Mouse (Mus musculus): Measurements from ENCODE around the gene Edf1. TPM values are rescaled to one million over a fixed set of nuclear protein-coding genes. Genes with fewer than 3 reads are reported as not detected.

Edf1 gene
- 263 and 268 TPM in 2 replicates for polyA plus RNA-seq (2015; fragmentation: Nextera tagmentation; extraction: Ambion mirVana)

GRCm38 (mm10) chr2:25557221-25557963, at the start of gene Edf1:
Gene Edf1, plus strand, starts transcription at chr2:25557847.
- Histone ChIP-seq H3K9ac (replicated peaks) (peak within 1 kb of the TSS; percentile 98), H3K36me3 (replicated peaks; ENCODE audit: insufficient read depth, low read length) (peaks cover 29% of the 10 kb centered on the region), H3K4me2 (ENCODE audit: low read depth, low read length) (peak within 1 kb of the TSS; percentile 99), H3K9me3 (ENCODE audit: low read length) (no peaks in the 10 kb centered on the region), H3K4me1 (ENCODE audit: insufficient read depth) (peaks cover 19% of the 10 kb centered on the region), H3K27ac (ENCODE audit: low read depth) (peak within 1 kb of the TSS; percentile 98), H3K4me3 (ENCODE audit: low read depth, low read length) (peak within 1 kb of the TSS; percentile 96), H3K27me3 (ENCODE audit: insufficient read depth, low read length) (no peaks in the 10 kb centered on the region)
- TF ChIP-seq CTCF (IDR thresholded peaks at IDR 0.05; ENCODE audit: low read depth), result no peak
- no peak for TF ChIP-seq EP300 (IDR thresholded peaks at IDR 0.05; ENCODE audit: low read depth)
- ATAC-seq (peak; percentile 99), DNase-seq (peak; percentile 95)
- WGBS (ENCODE audit: insufficient replicate concordance), result under 1% methylated on average over 55 of the region's 61 CpGs

DNA sequence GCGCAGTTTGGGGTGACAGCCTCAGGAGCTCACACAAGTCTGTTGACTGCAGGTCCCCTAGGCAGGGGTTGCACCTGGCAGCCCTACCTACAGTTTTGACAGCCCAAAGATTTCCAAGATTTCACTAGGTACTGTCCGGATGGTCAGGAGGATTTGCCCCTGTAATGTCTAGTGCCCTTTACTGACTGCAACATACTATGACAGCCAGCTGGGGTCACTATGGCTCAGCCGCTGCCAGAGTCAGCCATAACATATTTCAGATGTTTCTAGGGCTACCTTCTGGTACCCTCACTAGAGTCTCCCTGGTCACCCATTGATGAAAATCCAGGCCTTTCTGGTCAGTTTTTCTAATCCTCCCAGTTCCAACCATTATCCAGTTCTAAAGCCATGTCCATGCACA, 47.7 kb upstream of the Edf1 start:
- no peaks in the 10 kb centered on the region for H3K9me3 ChIP-seq (ENCODE audit: low read length)
- TF ChIP-seq CTCF (IDR thresholded peaks at IDR 0.05; ENCODE audit: low read depth), result peak; percentile 54
- no peak for TF ChIP-seq EP300 (IDR thresholded peaks at IDR 0.05; ENCODE audit: low read depth)
- DNase-seq, result no peak
- no peak overlapping the region for H3K4me3 ChIP-seq (ENCODE audit: low read depth, low read length)
- no peak overlapping the region for H3K4me2 ChIP-seq (ENCODE audit: low read depth, low read length)
- H3K36me3 ChIP-seq (replicated peaks; ENCODE audit: insufficient read depth, low read length), result peaks cover 5% of the 10 kb centered on the region; the same call in 1 of the 2 replicates
- ATAC-seq, result no peak
- no peak overlapping the region for H3K27ac ChIP-seq (ENCODE audit: low read depth)
- no peak overlapping the region for H3K9ac ChIP-seq (replicated peaks)
- H3K27me3 ChIP-seq (ENCODE audit: insufficient read depth, low read length), result no peaks in the 10 kb centered on the region
- no peaks in the 10 kb centered on the region for H3K4me1 ChIP-seq (ENCODE audit: insufficient read depth)
- WGBS (ENCODE audit: insufficient replicate concordance), result 65% methylated on average over 3 of the region's 3 CpGs

DNA sequence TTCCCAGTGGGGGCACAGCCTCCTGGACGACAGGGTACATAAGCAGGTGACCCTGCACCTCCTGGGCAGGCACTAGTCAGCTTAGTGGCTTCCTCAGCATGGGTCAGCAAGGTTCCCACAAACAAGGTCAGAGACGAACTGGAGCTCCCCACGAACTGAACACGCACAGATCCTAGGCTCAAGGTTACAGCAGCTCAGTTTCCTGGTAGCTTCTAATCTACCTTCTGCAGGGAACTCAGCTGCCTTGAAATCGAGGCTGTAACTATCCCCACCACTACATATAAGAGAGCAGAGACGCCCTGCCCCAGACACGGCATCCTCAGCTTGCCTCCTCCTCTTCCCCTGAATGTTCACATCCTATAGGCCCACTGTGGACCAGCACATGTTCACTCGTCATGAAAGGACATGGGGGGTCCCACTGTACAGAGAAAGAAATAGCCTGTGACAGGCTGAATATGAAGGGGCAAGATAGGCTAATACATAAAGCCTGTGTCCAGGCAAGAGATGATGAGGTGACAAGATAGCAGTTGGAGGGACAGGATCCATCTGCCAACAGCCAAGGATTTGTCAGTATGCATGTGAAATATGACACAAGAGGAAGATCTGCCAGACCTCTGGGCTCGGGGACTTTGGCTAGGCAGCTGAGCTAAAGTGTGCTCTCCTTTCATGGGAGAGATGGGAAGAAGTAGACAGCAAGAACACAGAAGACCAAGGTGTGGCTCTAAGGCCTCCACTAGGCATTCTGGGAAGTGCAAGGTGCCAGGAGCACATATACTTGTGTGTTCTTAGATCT, 30.9 kb upstream of the Edf1 start:
- peaks cover 79% of the 10 kb centered on the region for H3K36me3 ChIP-seq (replicated peaks; ENCODE audit: insufficient read depth, low read length)
- no peaks in the 10 kb centered on the region for H3K27me3 ChIP-seq (ENCODE audit: insufficient read depth, low read length)
- 78% methylated on average over 9 of the region's 9 CpGs for WGBS (ENCODE audit: insufficient replicate concordance)
- ATAC-seq (no peak), DNase-seq (no peak)
- H3K9ac ChIP-seq (replicated peaks), result no peak overlapping the region
- TF ChIP-seq EP300 (IDR thresholded peaks at IDR 0.05; ENCODE audit: low read depth) (no peak), CTCF (IDR thresholded peaks at IDR 0.05; ENCODE audit: low read depth) (no peak)
- no peak overlapping the region for H3K4me2 ChIP-seq (ENCODE audit: low read depth, low read length)
- no peaks in the 10 kb centered on the region for H3K9me3 ChIP-seq (ENCODE audit: low read length)
- no peak overlapping the region for H3K4me3 ChIP-seq (ENCODE audit: low read depth, low read length)
- H3K27ac ChIP-seq (ENCODE audit: low read depth), result no peak overlapping the region
- no peaks in the 10 kb centered on the region for H3K4me1 ChIP-seq (ENCODE audit: insufficient read depth)

DNA sequence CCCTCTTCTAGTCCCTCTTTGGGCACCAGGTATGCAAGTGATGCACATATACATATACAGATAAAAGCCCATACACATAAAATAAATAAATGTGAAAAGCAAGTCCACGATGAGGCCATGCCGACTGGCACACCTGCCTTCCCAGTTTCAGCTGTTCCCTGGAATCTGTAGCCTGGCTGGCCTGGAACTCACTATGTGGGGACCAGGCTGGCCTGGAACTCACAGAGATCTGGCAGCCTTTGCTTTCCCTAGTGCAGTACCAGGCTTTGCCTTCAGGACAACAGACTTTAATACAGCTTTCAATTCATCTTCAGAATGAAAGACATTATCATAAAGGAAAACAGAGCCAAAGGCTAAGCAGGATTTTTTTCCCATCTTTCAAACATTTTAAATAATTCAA, 23.9 kb upstream of the Edf1 start:
- peaks cover 69% of the 10 kb centered on the region for H3K36me3 ChIP-seq (replicated peaks; ENCODE audit: insufficient read depth, low read length)

GRCm38 (mm10) chr2:25534178-25534865, 23.3 kb upstream of the Edf1 start:
- H3K4me1 ChIP-seq (ENCODE audit: insufficient read depth), result no peaks in the 10 kb centered on the region
- H3K36me3 ChIP-seq (replicated peaks; ENCODE audit: insufficient read depth, low read length), result peaks cover 65% of the 10 kb centered on the region
- no peak overlapping the region for H3K27ac ChIP-seq (ENCODE audit: low read depth)
- H3K27me3 ChIP-seq (ENCODE audit: insufficient read depth, low read length), result no peaks in the 10 kb centered on the region
- DNase-seq, result no peak
- TF ChIP-seq CTCF (IDR thresholded peaks at IDR 0.05; ENCODE audit: low read depth) (no peak), EP300 (IDR thresholded peaks at IDR 0.05; ENCODE audit: low read depth) (no peak)
- 74% methylated on average over 3 of the region's 3 CpGs for WGBS (ENCODE audit: insufficient replicate concordance)
- ATAC-seq, result peak; percentile 71
- H3K9ac ChIP-seq (replicated peaks), result no peak overlapping the region
- no peak overlapping the region for H3K4me2 ChIP-seq (ENCODE audit: low read depth, low read length)
- no peak overlapping the region for H3K4me3 ChIP-seq (ENCODE audit: low read depth, low read length)
- H3K9me3 ChIP-seq (ENCODE audit: low read length), result no peaks in the 10 kb centered on the region

More for the DNA sequence above, 23.9 kb upstream of the Edf1 start:
- H3K4me1 ChIP-seq (ENCODE audit: insufficient read depth), result no peaks in the 10 kb centered on the region
- 89% methylated on average over 2 of the region's 2 CpGs for WGBS (ENCODE audit: insufficient replicate concordance)
- no peaks in the 10 kb centered on the region for H3K27me3 ChIP-seq (ENCODE audit: insufficient read depth, low read length)
- no peak overlapping the region for H3K27ac ChIP-seq (ENCODE audit: low read depth)
- DNase-seq (no peak), ATAC-seq (no peak)
- no peaks in the 10 kb centered on the region for H3K9me3 ChIP-seq (ENCODE audit: low read length)
- TF ChIP-seq EP300 (IDR thresholded peaks at IDR 0.05; ENCODE audit: low read depth), result no peak
- TF ChIP-seq CTCF (IDR thresholded peaks at IDR 0.05; ENCODE audit: low read depth), result no peak
- H3K4me3 ChIP-seq (ENCODE audit: low read depth, low read length), result no peak overlapping the region
- no peak overlapping the region for H3K4me2 ChIP-seq (ENCODE audit: low read depth, low read length)
- H3K9ac ChIP-seq (replicated peaks), result no peak overlapping the region

- no peaks in the 10 kb centered on the region for H3K9me3 ChIP-seq (ENCODE audit: low read length)
- no peak overlapping the region for H3K27ac ChIP-seq (ENCODE audit: low read depth)
- 78% methylated on average over 2 of the region's 2 CpGs for WGBS (ENCODE audit: insufficient replicate concordance)
- H3K4me1 ChIP-seq (ENCODE audit: insufficient read depth), result no peaks in the 10 kb centered on the region
- DNase-seq, result no peak
- no peak overlapping the region for H3K4me3 ChIP-seq (ENCODE audit: low read depth, low read length)
- H3K27me3 ChIP-seq (ENCODE audit: insufficient read depth, low read length), result no peaks in the 10 kb centered on the region
- H3K4me2 ChIP-seq (ENCODE audit: low read depth, low read length), result no peak overlapping the region
- ATAC-seq, result no peak
- peaks cover 63% of the 10 kb centered on the region for H3K36me3 ChIP-seq (replicated peaks; ENCODE audit: insufficient read depth, low read length)
- no peak overlapping the region for H3K9ac ChIP-seq (replicated peaks)
- no peak for TF ChIP-seq EP300 (IDR thresholded peaks at IDR 0.05; ENCODE audit: low read depth)
- TF ChIP-seq CTCF (IDR thresholded peaks at IDR 0.05; ENCODE audit: low read depth), result no peak
These were observed 22.8 kb upstream of the Edf1 start for GRCm38 (mm10) chr2:25534866-25535182.

Measured in liver, postnatal 0 days (tissue).